Mouse (Mus musculus): Measurements from ENCODE around the gene Gja1. TPM values are rescaled to one million over a fixed set of nuclear protein-coding genes. Genes with fewer than 3 reads are reported as not detected.

Gene Gja1
- total RNA-seq, 2 experiments from 2014 or later: 9.7 to 13.6 TPM

- no peak for DNase-seq
Measured at GRCm38 (mm10) chr10:56415894-56416570, 38.9 kb downstream of the Gja1 start.

DNA sequence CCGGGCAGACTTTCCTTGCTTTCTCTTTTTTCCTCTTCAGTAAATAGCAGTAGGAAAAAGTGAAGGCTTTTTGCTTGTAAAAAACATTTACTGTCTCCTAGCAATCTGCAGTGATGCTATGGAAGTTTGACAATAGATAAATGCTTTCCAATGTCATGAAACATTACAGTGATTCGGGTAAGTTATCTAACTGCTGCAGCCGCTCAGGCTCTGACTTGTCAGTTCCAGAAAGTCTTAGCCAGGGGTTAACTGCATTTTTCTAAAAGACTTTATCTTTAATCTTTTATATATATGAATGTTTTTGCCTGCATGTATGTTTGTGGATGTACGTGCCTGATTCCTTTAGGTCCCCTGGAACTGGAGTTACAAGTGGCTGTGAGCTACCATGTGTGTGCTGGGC is 45.4 kb downstream of the Gja1 start:
- no peak for DNase-seq

- no peak for DNase-seq
Measured at GRCm38 (mm10) chr10:56425016-56425798, 48.1 kb downstream of the Gja1 start.

GRCm38 (mm10) chr10:56426369-56426768 is 49.2 kb downstream of the Gja1 start:
- no peak for DNase-seq

GRCm38 (mm10) chr10:56427382-56427781 is 50.3 kb downstream of the Gja1 start:
- no peak for DNase-seq

DNA sequence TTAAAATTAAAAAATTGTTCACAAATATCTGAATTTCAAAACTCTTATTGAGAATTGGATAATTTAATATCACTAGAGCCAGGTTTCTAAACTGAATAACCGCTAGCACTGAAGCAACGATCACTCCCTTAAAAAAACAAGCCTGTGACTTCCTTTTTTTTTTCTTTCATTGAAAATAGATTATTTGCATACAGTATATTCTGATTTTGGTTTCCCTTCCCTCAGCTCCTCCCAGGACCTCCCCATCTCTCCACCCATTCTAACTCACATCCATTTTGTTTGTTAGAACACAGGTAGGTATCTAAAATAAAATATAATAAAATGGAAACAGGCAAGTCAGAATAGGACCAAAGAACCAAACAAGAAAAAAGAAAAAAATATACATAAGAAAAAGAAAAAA is 50.7 kb downstream of the Gja1 start:
- DNase-seq: no peak

DNA sequence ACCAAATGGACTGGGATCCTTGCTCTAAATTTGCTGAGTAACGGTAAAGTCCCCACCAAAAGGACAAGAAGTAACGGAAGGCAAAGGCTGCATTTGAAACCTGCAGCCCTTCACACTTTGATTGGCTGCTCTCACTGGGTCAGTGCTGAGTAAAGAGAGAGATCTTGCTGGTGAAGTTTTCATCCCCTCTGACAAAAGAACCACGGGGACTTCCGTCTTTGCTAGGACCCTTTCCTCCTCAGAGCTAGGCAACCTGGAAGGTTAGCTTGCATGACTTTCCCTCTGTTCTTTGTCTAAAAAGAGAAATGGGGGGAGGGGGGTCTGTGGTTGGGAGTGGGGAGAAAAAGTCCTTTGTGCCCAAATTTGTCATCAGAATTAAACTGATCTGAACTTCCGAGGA is 51.9 kb downstream of the Gja1 start:
- DNase-seq: no peak

DNA sequence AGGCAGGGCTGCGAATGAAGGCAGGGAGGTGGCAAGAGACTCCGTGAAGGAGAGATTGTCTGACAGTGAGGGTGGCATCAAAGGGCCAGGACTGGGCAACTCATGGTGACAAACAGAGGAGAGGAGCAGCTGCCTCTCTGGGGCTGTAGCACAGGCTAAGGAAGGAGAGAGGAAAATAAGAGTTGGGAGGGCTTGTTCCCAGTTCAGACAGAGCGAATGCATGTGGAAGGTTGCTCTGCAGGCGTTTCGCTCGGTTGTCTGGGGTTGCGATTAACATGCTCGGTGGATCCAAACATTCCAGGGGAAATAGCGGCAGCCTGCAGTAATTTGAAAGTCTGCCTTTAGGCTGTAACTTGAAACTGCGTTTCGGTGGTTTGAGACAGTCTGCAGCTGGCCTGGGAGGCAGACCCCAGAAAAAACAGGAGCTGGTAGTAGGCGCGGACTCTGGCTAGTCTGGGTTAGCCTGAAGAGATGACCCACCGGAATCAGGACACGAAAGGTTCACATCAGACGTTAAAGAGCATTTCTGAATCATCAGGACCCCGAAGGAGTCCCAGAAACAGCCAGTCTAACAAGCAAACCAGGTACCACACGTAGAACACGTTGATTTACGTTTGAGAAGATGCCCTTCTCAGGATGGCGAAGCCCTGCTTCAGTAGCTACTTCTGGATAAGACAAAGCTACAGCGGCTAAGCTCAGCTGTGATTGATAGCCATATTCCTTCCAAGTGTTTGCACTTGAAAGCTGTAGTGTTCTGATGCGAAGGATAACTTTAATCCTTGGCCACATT is 54.7 kb downstream of the Gja1 start:
- no peak for DNase-seq

GRCm38 (mm10) chr10:56432390-56432709 is 55.2 kb downstream of the Gja1 start:
- DNase-seq: no peak

GRCm38 (mm10) chr10:56437290-56437689 is 60.2 kb downstream of the Gja1 start:
- no peak for DNase-seq

DNA sequence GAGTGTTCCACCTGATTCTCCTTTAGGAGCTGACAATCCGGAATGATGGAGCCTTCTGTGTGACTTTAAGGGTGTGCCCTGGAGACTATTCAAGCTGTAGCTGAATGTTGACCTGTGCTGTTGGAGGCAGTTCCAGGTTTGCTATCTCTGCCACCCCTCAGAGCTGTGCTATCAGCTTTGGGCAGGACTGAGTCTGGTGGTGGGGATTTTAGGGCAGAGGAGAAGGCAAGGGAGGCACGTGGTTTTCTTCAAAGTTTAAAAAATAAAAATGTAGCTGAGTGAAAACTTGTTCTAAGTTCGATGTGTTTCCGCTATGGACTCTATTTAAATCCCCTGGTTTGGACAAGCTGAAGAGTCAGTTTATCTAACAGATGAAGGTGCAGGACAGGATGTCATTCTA is 62.5 kb downstream of the Gja1 start:
- DNase-seq: no peak

DNA sequence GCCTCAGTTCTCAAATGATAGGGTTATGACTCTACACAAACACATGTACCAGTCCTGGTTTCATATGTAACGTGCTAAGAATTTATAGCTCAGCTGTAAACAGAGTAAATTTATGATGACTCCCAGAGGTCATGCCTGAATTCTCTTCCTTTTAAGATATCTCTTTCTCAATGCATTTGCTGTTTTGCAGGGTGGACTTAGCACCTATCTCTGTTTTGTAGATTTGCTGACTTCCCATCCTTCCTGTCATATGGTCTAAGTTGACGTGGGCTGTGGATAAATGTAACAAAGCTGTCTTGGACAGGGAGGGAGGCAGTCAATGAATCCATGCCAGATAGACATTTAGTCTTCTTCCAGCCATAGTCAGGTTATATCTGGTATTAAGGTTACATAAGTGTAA is 67.3 kb downstream of the Gja1 start:
- no peak for DNase-seq

DNA sequence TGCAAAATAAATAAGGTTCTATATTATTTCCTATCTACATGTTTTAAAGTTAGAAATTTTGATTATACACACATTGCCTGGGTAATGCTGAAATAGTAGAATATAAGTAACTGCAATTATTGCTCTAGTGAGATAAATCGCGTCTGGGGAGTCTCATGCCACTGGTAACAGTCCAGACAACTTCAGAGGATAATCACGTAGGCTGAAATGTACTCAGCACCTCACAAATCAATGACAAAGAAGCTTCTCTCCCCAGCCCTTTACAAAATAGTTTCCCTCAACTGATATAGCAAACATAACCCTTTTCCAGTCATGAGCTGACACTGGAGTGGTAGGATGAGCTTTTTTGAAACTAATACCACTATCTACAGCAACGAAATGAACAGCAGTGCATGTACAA is 71.9 kb downstream of the Gja1 start:
- DNase-seq: no peak

Other genes with a start within 250 kb of the Gja1 start
- gene Tbc1d32, start 148.6 kb upstream of the Gja1 start, total RNA-seq (2021): 1 to 10 TPM; 1.4 to 1.9 TPM

Measured in gastrocnemius, postnatal 25 days (tissue).